Mouse (Mus musculus) stomach, postnatal 0 days (tissue): Measurements from ENCODE around the gene Olfr1232.

Source experiments
- CTCF ChIP-seq: IDR thresholded peaks from 2 replicates; pipeline ENCODE4 v1.5.1; 2016; ENCODE audit warnings: antibody characterized with exemption, low read depth, mild to moderate bottlenecking, moderate library complexity
- EP300 ChIP-seq: optimal IDR thresholded peaks from 2 replicates; pipeline ENCODE3; 2016; ENCODE audit warnings: antibody characterized with exemption

DNA sequence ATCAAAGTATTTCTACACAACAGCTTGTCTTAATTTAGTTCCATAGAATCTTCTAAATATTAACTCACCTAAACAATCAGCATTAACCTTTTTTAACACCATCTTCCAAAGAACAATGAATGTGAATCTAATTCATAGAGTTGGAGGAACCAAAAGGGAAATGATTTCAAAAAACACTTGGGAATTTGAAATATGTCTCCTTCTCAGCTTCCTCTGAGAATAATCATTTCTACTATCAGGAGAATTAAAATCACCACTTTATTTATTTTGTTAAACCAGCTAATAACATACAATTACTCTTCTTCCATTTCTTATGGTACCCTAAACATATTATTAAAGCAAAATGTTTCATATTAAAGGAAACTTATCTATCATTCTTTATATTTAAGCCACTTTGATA lies 12.8 kb upstream of the Olfr1232 start, which contains the start of gene Olfr1233:
- TF ChIP-seq EP300 (no peak), CTCF (no peak)
